In genomic region chr7:36172511-36172910, GRCm38 (mm10) we compare ENCODE assay signal across 6 mouse cellular contexts.
A peak's percentile ranks its signal among the peaks of the same experiment; 100 is the strongest.
DNase-seq lines count a peak whose midpoint lies in the region; ATAC-seq and TF ChIP-seq lines count a peak whose summit lies in the region.
"Not testable (repeated sequence)": the region's sequence is repeated elsewhere in the genome, so short reads cannot be mapped to it uniquely, and the experiment has no call there.

No protein-coding gene starts in this region.

- WGBS in heart, postnatal 0 days: 51% methylated on average over 2 of the region's 2 CpGs
- WGBS in kidney, postnatal 0 days: 59% methylated on average over 2 of the region's 2 CpGs
- 36% methylated on average over 2 of the region's 2 CpGs for WGBS in liver, postnatal 0 days (ENCODE audit: insufficient replicate concordance)
- 55% methylated on average over 2 of the region's 2 CpGs for WGBS in stomach, postnatal 0 days

- peak; percentile 22; the same call in 1 of the 2 replicates for TF ChIP-seq CTCF in brain, embryonic 14.5 days (IDR thresholded peaks at IDR 0.05; ENCODE audit: borderline replicate concordance, extremely low read depth, insufficient read depth, insufficient read length)
- TF ChIP-seq CTCF in heart, postnatal 0 days (IDR thresholded peaks at IDR 0.05; ENCODE audit: low read depth): peak; percentile 16; the same call in 1 of the 2 replicates
- TF ChIP-seq CTCF in kidney, postnatal 0 days (IDR thresholded peaks at IDR 0.05; ENCODE audit: low read depth): peak; percentile 16; the same call in 1 of the 2 replicates
- TF ChIP-seq CTCF in liver, postnatal 0 days (IDR thresholded peaks at IDR 0.05; ENCODE audit: low read depth): peak; percentile 34
- peak; percentile 42; the same call in 1 of the 2 replicates for TF ChIP-seq CTCF in stomach, postnatal 0 days (IDR thresholded peaks at IDR 0.05; ENCODE audit: low read depth)

- DNase-seq in ES-CJ7 (ENCODE audit: low read depth, low spot score): peak; percentile 46
- DNase-seq in brain, embryonic 14.5 days (ENCODE audit: low read depth); heart, postnatal 0 days (ENCODE audit: low spot score); kidney, postnatal 0 days (ENCODE audit: low spot score); liver, postnatal 0 days; stomach, postnatal 0 days (ENCODE audit: low spot score): not testable (repeated sequence)

- H3K4me3 ChIP-seq in heart, postnatal 0 days (ENCODE audit: low read depth, low read length); kidney, postnatal 0 days (replicated peaks; ENCODE audit: low read depth, low read length); liver, postnatal 0 days (ENCODE audit: low read depth, low read length); stomach, postnatal 0 days (ENCODE audit: low read depth, low read length): not testable (repeated sequence)

- not testable (repeated sequence) for H3K9me3 ChIP-seq in heart, postnatal 0 days (replicated peaks; ENCODE audit: control insufficient read depth, low read length); kidney, postnatal 0 days (replicated peaks; ENCODE audit: low read length); liver, postnatal 0 days (ENCODE audit: low read length); stomach, postnatal 0 days (ENCODE audit: control insufficient read depth, low read length)

- not testable (repeated sequence) for H3K27ac ChIP-seq in heart, postnatal 0 days (ENCODE audit: low read depth); kidney, postnatal 0 days; liver, postnatal 0 days (ENCODE audit: low read depth); stomach, postnatal 0 days (replicated peaks)

- H3K4me2 ChIP-seq in heart, postnatal 0 days (ENCODE audit: low read depth, low read length); kidney, postnatal 0 days (ENCODE audit: low read length); liver, postnatal 0 days (ENCODE audit: low read depth, low read length); stomach, postnatal 0 days (replicated peaks; ENCODE audit: low read depth): not testable (repeated sequence)

- TF ChIP-seq POLR2A in brain, embryonic 14.5 days (IDR thresholded peaks at IDR 0.05; ENCODE audit: borderline replicate concordance, extremely low read depth, insufficient read depth, insufficient read length, poor library complexity, severe bottlenecking): not testable (repeated sequence)

- H3K27me3 ChIP-seq in heart, postnatal 0 days (ENCODE audit: control insufficient read depth, insufficient read depth, low read length); kidney, postnatal 0 days (ENCODE audit: insufficient read depth, low read length); liver, postnatal 0 days (ENCODE audit: insufficient read depth, low read length); stomach, postnatal 0 days (ENCODE audit: control insufficient read depth, insufficient read depth, low read length): not testable (repeated sequence)

- H3K4me1 ChIP-seq in heart, postnatal 0 days (ENCODE audit: control insufficient read depth, insufficient read depth); kidney, postnatal 0 days (replicated peaks; ENCODE audit: insufficient read depth, low read length); liver, postnatal 0 days (ENCODE audit: insufficient read depth); stomach, postnatal 0 days (replicated peaks; ENCODE audit: control insufficient read depth, insufficient read depth): not testable (repeated sequence)

- TF ChIP-seq EP300 in heart, postnatal 0 days (IDR thresholded peaks at IDR 0.05; ENCODE audit: low read depth); liver, postnatal 0 days (IDR thresholded peaks at IDR 0.05; ENCODE audit: low read depth); stomach, postnatal 0 days (optimal IDR thresholded peaks at IDR 0.05): not testable (repeated sequence)

- not testable (repeated sequence) for ATAC-seq in heart, postnatal 0 days (ENCODE audit: insufficient read depth, low read depth); kidney, postnatal 0 days (replicated peaks; ENCODE audit: low FRiP score, low read depth); liver, postnatal 0 days; stomach, postnatal 0 days (ENCODE audit: low FRiP score, low TSS enrichment)

- not testable (repeated sequence) for H3K9ac ChIP-seq in heart, postnatal 0 days (replicated peaks; ENCODE audit: low read depth, low read length); kidney, postnatal 0 days (ENCODE audit: low read depth, low read length); liver, postnatal 0 days (replicated peaks); stomach, postnatal 0 days (ENCODE audit: low read length)

- not testable (repeated sequence) for H3K36me3 ChIP-seq in heart, postnatal 0 days (replicated peaks; ENCODE audit: control insufficient read depth, insufficient read depth, low read length); kidney, postnatal 0 days (ENCODE audit: insufficient read depth, low read length); liver, postnatal 0 days (replicated peaks; ENCODE audit: insufficient read depth, low read length); stomach, postnatal 0 days (ENCODE audit: control insufficient read depth, insufficient read depth, low read length)
